Mouse (Mus musculus) embryonic facial prominence, embryonic 11.5 days (tissue): ENCODE data around the gene Cfap36. TPM values are rescaled to one million over a fixed set of nuclear protein-coding genes. Genes with fewer than 3 reads are reported as not detected.

ENCODE experiments used
- ATAC-seq: fragments of 200-750 bp; cut with Nextera tagmentation; replicated peaks from 2 replicates; pipeline ENCODE4 v1.8.0; 2017; ENCODE audit warnings: low read depth; ENCODE audit not compliant: insufficient number of reproducible peaks, low FRiP score, low TSS enrichment
- DNase-seq: peaks from one replicate; pipeline ENCODE4 v3.0.0-alpha.2; 2015; ENCODE audit warnings: low spot score
- H3K27ac ChIP-seq: fragments of 300-500 bp; sonication (generic); replicated peaks from 2 replicates; pipeline ENCODE4 v1.5.1; 2014; ENCODE audit warnings: mild to moderate bottlenecking, low read depth, low read length, control low read depth
- H3K27me3 ChIP-seq: fragments of 300-500 bp; sonication (generic); 2 replicates; pipeline ENCODE4 v1.6.1; 2014; ENCODE audit warnings: mild to moderate bottlenecking, low read length, moderate library complexity, mixed read lengths; ENCODE audit not compliant: control insufficient read depth, insufficient read depth
- H3K36me3 ChIP-seq: fragments of 300-500 bp; sonication (generic); replicated peaks from 2 replicates; pipeline ENCODE4 v1.6.1; 2014; ENCODE audit warnings: low read depth, mild to moderate bottlenecking, low read length, moderate library complexity, mixed read lengths; ENCODE audit not compliant: control insufficient read depth, insufficient read depth
- H3K4me1 ChIP-seq: fragments of 300-500 bp; sonication (generic); 2 replicates; pipeline ENCODE4 v1.6.1; 2014; ENCODE audit warnings: low read length, mixed read lengths; ENCODE audit not compliant: control insufficient read depth, insufficient read depth
- H3K4me2 ChIP-seq: fragments of 300-500 bp; sonication (generic); 2 replicates; pipeline ENCODE4 v1.6.1; 2014; ENCODE audit warnings: low read depth, mild to moderate bottlenecking, control low read depth, low read length, moderate library complexity
- H3K4me3 ChIP-seq: fragments of 300-500 bp; sonication (generic); 2 replicates; pipeline ENCODE4 v1.5.1; 2014; ENCODE audit warnings: low read depth, low read length, control low read depth
- H3K9ac ChIP-seq: fragments of 300-500 bp; sonication (generic); replicated peaks from 2 replicates; pipeline ENCODE4 v1.6.1; 2014; ENCODE audit warnings: mild to moderate bottlenecking, control low read depth, low read length
- H3K9me3 ChIP-seq: fragments of 300-500 bp; sonication (generic); replicated peaks from 2 replicates; pipeline ENCODE4 v1.6.1; 2016; ENCODE audit warnings: mild to moderate bottlenecking, low read length, inconsistent platforms, mixed read lengths; ENCODE audit not compliant: control insufficient read depth
- WGBS: fragments of 180-500 bp; shearing (Covaris S2); extraction: QIAGEN DNeasy Blood & Tissue Kit; methylation state at CpG from one replicate; pipeline ENCODE4 v1.1.7; 2014; 5-methylcytosine and 5-hydroxymethylcytosine counted together
- polyA plus RNA-seq: library from polyadenylated mRNA; unstranded; fragments of >200 nt; fragmentation: Nextera tagmentation; extraction: Ambion mirVana; gene quantifications from 2 replicates; pipeline ENCODE4 v1.2.1, GENCODE M21; 2014

The Cfap36 gene
- polyA plus RNA-seq, 1 experiment from 2014 or later = 67.0 TPM

GRCm38 (mm10) chr11:29180657-29181056 lies 66.6 kb downstream of the Cfap36 start:
- Histone ChIP-seq H3K4me3 (no peak overlapping the region), H3K9ac (no peak overlapping the region), H3K9me3 (no peaks in the 10 kb centered on the region), H3K4me2 (no peak overlapping the region), H3K4me1 (no peaks in the 10 kb centered on the region), H3K27me3 (no peaks in the 10 kb centered on the region), H3K36me3 (no peaks in the 10 kb centered on the region), H3K27ac (no peak overlapping the region)
- DNase-seq (no peak), ATAC-seq (no peak)
- WGBS = 92% methylated on average over 3 of the region's 3 CpGs

- Histone ChIP-seq H3K9me3 (no peaks in the 10 kb centered on the region), H3K27ac (no peak overlapping the region), H3K9ac (no peak overlapping the region), H3K36me3 (no peaks in the 10 kb centered on the region), H3K27me3 (no peaks in the 10 kb centered on the region), H3K4me3 (no peak overlapping the region), H3K4me1 (no peaks in the 10 kb centered on the region), H3K4me2 (no peak overlapping the region)
- ATAC-seq (no peak), DNase-seq (no peak)
- 88% methylated on average over 1 of the region's 1 CpGs for WGBS
Measured at GRCm38 (mm10) chr11:29179319-29179718, 67.9 kb downstream of the Cfap36 start.

- 0 out of 2 replicates have a peak, but pooled peaks have one; percentile 2 for ATAC-seq
- H3K9ac ChIP-seq = peak overlapping the region; percentile 100
- H3K27ac ChIP-seq = peak overlapping the region; percentile 98; the same call in 1 of the 2 replicates
- H3K4me3 ChIP-seq = peak overlapping the region; percentile 81
- H3K36me3 ChIP-seq = no peaks in the 10 kb centered on the region
- H3K4me1 ChIP-seq = no peaks in the 10 kb centered on the region
- 6% methylated on average over 13 of the region's 13 CpGs for WGBS
- no peaks in the 10 kb centered on the region for H3K27me3 ChIP-seq
- peak overlapping the region; percentile 55 for H3K4me2 ChIP-seq
- H3K9me3 ChIP-seq = no peaks in the 10 kb centered on the region
- no peak for DNase-seq
Measured at GRCm38 (mm10) chr11:29173706-29174436, 73.3 kb downstream of the Cfap36 start.

- H3K4me2 ChIP-seq = peak overlapping the region; percentile 55
- WGBS = under 1% methylated on average over 35 of the region's 38 CpGs
- H3K9ac ChIP-seq = peak overlapping the region; percentile 100
- H3K4me3 ChIP-seq = peak overlapping the region; percentile 81
- no peaks in the 10 kb centered on the region for H3K9me3 ChIP-seq
- H3K27me3 ChIP-seq = no peaks in the 10 kb centered on the region
- no peaks in the 10 kb centered on the region for H3K4me1 ChIP-seq
- peak; percentile 69 for ATAC-seq
- peak; percentile 82 for DNase-seq
- H3K27ac ChIP-seq = peak overlapping the region; percentile 98
- no peaks in the 10 kb centered on the region for H3K36me3 ChIP-seq
Measured at GRCm38 (mm10) chr11:29173125-29173631, 74.0 kb downstream of the Cfap36 start.

- H3K27me3 ChIP-seq = no peaks in the 10 kb centered on the region
- no peaks in the 10 kb centered on the region for H3K9me3 ChIP-seq
- no peaks in the 10 kb centered on the region for H3K4me1 ChIP-seq
- peak within 1 kb of the TSS; percentile 100 for H3K9ac ChIP-seq
- H3K4me2 ChIP-seq = peak within 1 kb of the TSS; percentile 74
- under 1% methylated on average over 44 of the region's 50 CpGs for WGBS
- H3K27ac ChIP-seq = peak within 1 kb of the TSS; percentile 98
- no peaks in the 10 kb centered on the region for H3K36me3 ChIP-seq
- peak; percentile 99 for ATAC-seq
- DNase-seq = peak; percentile 98
- peak within 1 kb of the TSS; percentile 81 for H3K4me3 ChIP-seq
Measured at GRCm38 (mm10) chr11:29172563-29173124, 74.6 kb downstream of the Cfap36 start, which contains the start of gene Ppp4r3b. Gene Ppp4r3b (plus strand): TSS chr11:29172890.

- DNase-seq (peak; percentile 54), ATAC-seq (peak; percentile 8; the same call in 1 of the 2 replicates)
- H3K4me1 ChIP-seq = no peaks in the 10 kb centered on the region
- H3K4me3 ChIP-seq = peak overlapping the region; percentile 81
- H3K4me2 ChIP-seq = peak overlapping the region; percentile 74
- H3K36me3 ChIP-seq = no peaks in the 10 kb centered on the region
- peak overlapping the region; percentile 59; the same call in 1 of the 2 replicates for H3K27ac ChIP-seq
- no peaks in the 10 kb centered on the region for H3K9me3 ChIP-seq
- peak overlapping the region; percentile 100 for H3K9ac ChIP-seq
- H3K27me3 ChIP-seq = no peaks in the 10 kb centered on the region
- under 1% methylated on average over 34 of the region's 34 CpGs for WGBS
Measured at GRCm38 (mm10) chr11:29171959-29172391, 75.2 kb downstream of the Cfap36 start.
